Mouse (Mus musculus): ENCODE data around the gene Siae. TPM values are rescaled to one million over a fixed set of nuclear protein-coding genes. Genes with fewer than 3 reads are reported as not detected.

Gene Siae
- polyA plus RNA-seq, 1 experiment from 2014 or later = 14.9 TPM

GRCm38 (mm10) chr9:37625641-37626040, 70.1 kb downstream of the Siae start:
- H3K4me3 ChIP-seq (ENCODE audit: low read length) = no peak overlapping the region
- no peak overlapping the region for H3K27ac ChIP-seq (ENCODE audit: low read length)
- H3K27me3 ChIP-seq (ENCODE audit: control insufficient read depth, insufficient read depth, low read depth, low read length) = no peaks in the 10 kb centered on the region
- peaks cover 3% of the 10 kb centered on the region; the same call in 1 of the 2 replicates for H3K4me1 ChIP-seq (replicated peaks; ENCODE audit: control insufficient read depth, insufficient read depth, low read length)
- WGBS = 49% methylated on average over 7 of the region's 7 CpGs
- H3K4me2 ChIP-seq (ENCODE audit: low read depth, low read length) = no peak overlapping the region
- no peaks in the 10 kb centered on the region for H3K9me3 ChIP-seq (ENCODE audit: control insufficient read depth, low read length)
- H3K9ac ChIP-seq (ENCODE audit: low read length) = no peak overlapping the region
- ATAC-seq (ENCODE audit: low read depth) = peak; percentile 36; the same call in 1 of the 2 replicates
- H3K36me3 ChIP-seq (ENCODE audit: control insufficient read depth, insufficient read depth, low read length) = no peaks in the 10 kb centered on the region

GRCm38 (mm10) chr9:37626103-37626567, 70.6 kb downstream of the Siae start:
- Histone ChIP-seq H3K4me3 (ENCODE audit: low read length) (no peak overlapping the region), H3K4me2 (ENCODE audit: low read depth, low read length) (no peak overlapping the region), H3K27ac (ENCODE audit: low read length) (no peak overlapping the region), H3K36me3 (ENCODE audit: control insufficient read depth, insufficient read depth, low read length) (no peaks in the 10 kb centered on the region), H3K9me3 (ENCODE audit: control insufficient read depth, low read length) (no peaks in the 10 kb centered on the region), H3K9ac (ENCODE audit: low read length) (no peak overlapping the region), H3K27me3 (ENCODE audit: control insufficient read depth, insufficient read depth, low read depth, low read length) (no peaks in the 10 kb centered on the region), H3K4me1 (replicated peaks; ENCODE audit: control insufficient read depth, insufficient read depth, low read length) (peaks cover 3% of the 10 kb centered on the region; the same call in 1 of the 2 replicates)
- WGBS = 26% methylated on average over 3 of the region's 3 CpGs
- 0 out of 2 replicates have a peak, but pooled peaks have one; percentile 7 for ATAC-seq (ENCODE audit: low read depth)

- Histone ChIP-seq H3K36me3 (ENCODE audit: control insufficient read depth, insufficient read depth, low read length) (no peaks in the 10 kb centered on the region), H3K27me3 (ENCODE audit: control insufficient read depth, insufficient read depth, low read depth, low read length) (no peaks in the 10 kb centered on the region), H3K4me2 (ENCODE audit: low read depth, low read length) (no peak overlapping the region), H3K4me3 (ENCODE audit: low read length) (no peak overlapping the region), H3K27ac (ENCODE audit: low read length) (no peak overlapping the region), H3K9me3 (ENCODE audit: control insufficient read depth, low read length) (no peaks in the 10 kb centered on the region), H3K9ac (ENCODE audit: low read length) (no peak overlapping the region), H3K4me1 (replicated peaks; ENCODE audit: control insufficient read depth, insufficient read depth, low read length) (peaks cover 3% of the 10 kb centered on the region; the same call in 1 of the 2 replicates)
- 95% methylated on average over 1 of the region's 1 CpGs for WGBS
- ATAC-seq (ENCODE audit: low read depth) = no peak
Measured at GRCm38 (mm10) chr9:37627263-37627662, 71.8 kb downstream of the Siae start.

GRCm38 (mm10) chr9:37628581-37628980, 73.1 kb downstream of the Siae start:
- ATAC-seq (ENCODE audit: low read depth) = no peak
- no peak overlapping the region for H3K27ac ChIP-seq (ENCODE audit: low read length)
- no peak overlapping the region for H3K9ac ChIP-seq (ENCODE audit: low read length)
- H3K27me3 ChIP-seq (ENCODE audit: control insufficient read depth, insufficient read depth, low read depth, low read length) = no peaks in the 10 kb centered on the region
- no peaks in the 10 kb centered on the region for H3K9me3 ChIP-seq (ENCODE audit: control insufficient read depth, low read length)
- no peak overlapping the region for H3K4me3 ChIP-seq (ENCODE audit: low read length)
- H3K4me2 ChIP-seq (ENCODE audit: low read depth, low read length) = no peak overlapping the region
- no peaks in the 10 kb centered on the region for H3K36me3 ChIP-seq (ENCODE audit: control insufficient read depth, insufficient read depth, low read length)
- WGBS = 72% methylated on average over 4 of the region's 4 CpGs
- peaks cover 3% of the 10 kb centered on the region; the same call in 1 of the 2 replicates for H3K4me1 ChIP-seq (replicated peaks; ENCODE audit: control insufficient read depth, insufficient read depth, low read length)

- H3K4me1 ChIP-seq (replicated peaks; ENCODE audit: control insufficient read depth, insufficient read depth, low read length) = peaks cover 3% of the 10 kb centered on the region; the same call in 1 of the 2 replicates
- no peaks in the 10 kb centered on the region for H3K27me3 ChIP-seq (ENCODE audit: control insufficient read depth, insufficient read depth, low read depth, low read length)
- H3K27ac ChIP-seq (ENCODE audit: low read length) = no peak overlapping the region
- H3K9me3 ChIP-seq (ENCODE audit: control insufficient read depth, low read length) = no peaks in the 10 kb centered on the region
- ATAC-seq (ENCODE audit: low read depth) = no peak
- no peaks in the 10 kb centered on the region for H3K36me3 ChIP-seq (ENCODE audit: control insufficient read depth, insufficient read depth, low read length)
- H3K4me3 ChIP-seq (ENCODE audit: low read length) = no peak overlapping the region
- no peak overlapping the region for H3K9ac ChIP-seq (ENCODE audit: low read length)
- no peak overlapping the region for H3K4me2 ChIP-seq (ENCODE audit: low read depth, low read length)
- WGBS = 65% methylated on average over 2 of the region's 2 CpGs
Measured at GRCm38 (mm10) chr9:37629941-37630340, 74.4 kb downstream of the Siae start.

- WGBS = 88% methylated on average over 2 of the region's 2 CpGs
- Histone ChIP-seq H3K9ac (ENCODE audit: low read length) (no peak overlapping the region), H3K4me2 (ENCODE audit: low read depth, low read length) (no peak overlapping the region), H3K27me3 (ENCODE audit: control insufficient read depth, insufficient read depth, low read depth, low read length) (no peaks in the 10 kb centered on the region), H3K4me1 (replicated peaks; ENCODE audit: control insufficient read depth, insufficient read depth, low read length) (peaks cover 8% of the 10 kb centered on the region; the same call in 1 of the 2 replicates), H3K36me3 (ENCODE audit: control insufficient read depth, insufficient read depth, low read length) (no peaks in the 10 kb centered on the region), H3K27ac (ENCODE audit: low read length) (no peak overlapping the region), H3K9me3 (ENCODE audit: control insufficient read depth, low read length) (no peaks in the 10 kb centered on the region), H3K4me3 (ENCODE audit: low read length) (no peak overlapping the region)
- ATAC-seq (ENCODE audit: low read depth) = no peak
Measured at GRCm38 (mm10) chr9:37632305-37632704, 76.8 kb downstream of the Siae start.

GRCm38 (mm10) chr9:37634269-37634668, 78.8 kb downstream of the Siae start:
- Histone ChIP-seq H3K9ac (ENCODE audit: low read length) (no peak overlapping the region), H3K36me3 (ENCODE audit: control insufficient read depth, insufficient read depth, low read length) (no peaks in the 10 kb centered on the region)
- 86% methylated on average over 3 of the region's 3 CpGs for WGBS

GRCm38 (mm10) chr9:37636335-37636734, 80.8 kb downstream of the Siae start:
- Histone ChIP-seq H3K27me3 (ENCODE audit: control insufficient read depth, insufficient read depth, low read depth, low read length) (no peaks in the 10 kb centered on the region), H3K9ac (ENCODE audit: low read length) (no peak overlapping the region), H3K36me3 (ENCODE audit: control insufficient read depth, insufficient read depth, low read length) (no peaks in the 10 kb centered on the region), H3K4me2 (ENCODE audit: low read depth, low read length) (no peak overlapping the region), H3K4me1 (replicated peaks; ENCODE audit: control insufficient read depth, insufficient read depth, low read length) (peaks cover 17% of the 10 kb centered on the region; the same call in 1 of the 2 replicates), H3K27ac (ENCODE audit: low read length) (peak overlapping the region; percentile 31; the same call in 1 of the 2 replicates), H3K4me3 (ENCODE audit: low read length) (no peak overlapping the region), H3K9me3 (ENCODE audit: control insufficient read depth, low read length) (no peaks in the 10 kb centered on the region)
- 14% methylated on average over 7 of the region's 7 CpGs for WGBS
- no peak for ATAC-seq (ENCODE audit: low read depth)

More at GRCm38 (mm10) chr9:37634269-37634668, 78.8 kb downstream of the Siae start:
- Histone ChIP-seq H3K27me3 (ENCODE audit: control insufficient read depth, insufficient read depth, low read depth, low read length) (no peaks in the 10 kb centered on the region), H3K27ac (ENCODE audit: low read length) (no peak overlapping the region), H3K4me2 (ENCODE audit: low read depth, low read length) (no peak overlapping the region), H3K4me1 (replicated peaks; ENCODE audit: control insufficient read depth, insufficient read depth, low read length) (peaks cover 15% of the 10 kb centered on the region; the same call in 1 of the 2 replicates), H3K4me3 (ENCODE audit: low read length) (no peak overlapping the region), H3K9me3 (ENCODE audit: control insufficient read depth, low read length) (no peaks in the 10 kb centered on the region)
- ATAC-seq (ENCODE audit: low read depth) = no peak

GRCm38 (mm10) chr9:37636800-37637542, 81.5 kb downstream of the Siae start:
- ATAC-seq (ENCODE audit: low read depth) = peak; percentile 84
- H3K9ac ChIP-seq (ENCODE audit: low read length) = no peak overlapping the region

More at GRCm38 (mm10) chr9:37636800-37637542, 81.5 kb downstream of the Siae start:
- H3K9me3 ChIP-seq (ENCODE audit: control insufficient read depth, low read length) = no peaks in the 10 kb centered on the region
- no peaks in the 10 kb centered on the region for H3K27me3 ChIP-seq (ENCODE audit: control insufficient read depth, insufficient read depth, low read depth, low read length)
- H3K36me3 ChIP-seq (ENCODE audit: control insufficient read depth, insufficient read depth, low read length) = no peaks in the 10 kb centered on the region
- peaks cover 17% of the 10 kb centered on the region; the same call in 1 of the 2 replicates for H3K4me1 ChIP-seq (replicated peaks; ENCODE audit: control insufficient read depth, insufficient read depth, low read length)
- WGBS = 30% methylated on average over 6 of the region's 6 CpGs
- H3K4me2 ChIP-seq (ENCODE audit: low read depth, low read length) = no peak overlapping the region
- H3K4me3 ChIP-seq (ENCODE audit: low read length) = no peak overlapping the region
- peak overlapping the region; percentile 31; the same call in 1 of the 2 replicates for H3K27ac ChIP-seq (ENCODE audit: low read length)
